Mouse (Mus musculus) CH12.LX (cell line): Measurements from ENCODE around the gene Eya4. TPM values are rescaled to one million over a fixed set of nuclear protein-coding genes. Genes with fewer than 3 reads are reported as not detected.

ENCODE experiments used
- DNase-seq: peaks from one replicate; pipeline ENCODE4 v3.0.0-alpha.2; 2013; ENCODE audit errors: extremely low read depth
- H3K27ac ChIP-seq: 2 replicates; pipeline ENCODE4 v1.5.1; 2012; ENCODE audit warnings: low read depth, mild to moderate bottlenecking, control low read depth, moderate library complexity; ENCODE audit not compliant: insufficient read depth
- H3K27me3 ChIP-seq: replicated peaks from 2 replicates; pipeline ENCODE3; 2012; ENCODE audit warnings: inconsistent platforms
- H3K36me3 ChIP-seq, 2 experiments: replicated peaks in 1 of 2; 2 replicates each; pipeline versions ENCODE3 to v1.6.1; 2012; ENCODE audit warnings: inconsistent platforms in 1 of 2, low read length in 1 of 2, mild to moderate bottlenecking in 1 of 2, mixed read lengths in 1 of 2, moderate library complexity in 1 of 2; ENCODE audit not compliant: control insufficient read depth in 1 of 2, insufficient read depth in 1 of 2
- H3K4me1 ChIP-seq, 2 experiments: 2 replicates each; pipeline ENCODE4 v1.6.1; 2012; ENCODE audit warnings: inconsistent platforms in 1 of 2, moderate library complexity in 1 of 2; ENCODE audit not compliant: insufficient read depth in 2 of 2, control insufficient read depth in 1 of 2
- H3K4me2 ChIP-seq: 2 replicates; pipeline ENCODE4 v1.6.1; 2012; ENCODE audit warnings: low read depth, mild to moderate bottlenecking, control low read depth; ENCODE audit not compliant: poor library complexity, insufficient read depth, severe bottlenecking
- H3K4me3 ChIP-seq, 3 experiments: fragments of 150-350 bp in 1 of 3; sonication (generic) in 1 of 3; replicated peaks in 1 of 3; 2 replicates each; pipeline versions ENCODE3 to v1.5.1; 2011 to 2012; ENCODE audit warnings: low read depth in 2 of 3, low read length in 2 of 3, mild to moderate bottlenecking in 2 of 3, moderate library complexity in 2 of 3, control low read depth in 1 of 3, improper control_type of control experiment in 1 of 3, inconsistent platforms in 1 of 3, mixed read lengths in 1 of 3; ENCODE audit not compliant: poor library complexity in 1 of 3
- H3K79me2 ChIP-seq: replicated peaks from 2 replicates; pipeline ENCODE4 v1.6.1; 2012; ENCODE audit warnings: mild to moderate bottlenecking, moderate library complexity; ENCODE audit not compliant: control insufficient read depth, poor library complexity, insufficient read depth, severe bottlenecking; ENCODE audit errors: extremely low read depth
- H3K9ac ChIP-seq: 2 replicates; pipeline ENCODE4 v1.6.1; 2012; ENCODE audit warnings: low read depth, mild to moderate bottlenecking, control low read depth, moderate library complexity; ENCODE audit not compliant: insufficient read depth
- H3K9me3 ChIP-seq: replicated peaks from 2 replicates; pipeline ENCODE3; 2012; ENCODE audit warnings: low read length, inconsistent platforms, mixed read lengths
- BHLHE40 ChIP-seq: IDR thresholded peaks from 2 replicates; pipeline ENCODE4 v1.6.1; 2011; ENCODE audit warnings: mild to moderate bottlenecking, low read depth, low read length, improper control_type of control experiment
- CHD1 ChIP-seq: IDR thresholded peaks from 2 replicates; pipeline ENCODE4 v1.6.1; 2012; ENCODE audit warnings: low read depth, low read length, improper control_type of control experiment, inconsistent platforms
- ELF1 ChIP-seq: IDR thresholded peaks from 2 replicates; pipeline ENCODE4 v1.6.1; 2014; ENCODE audit warnings: low read depth, mild to moderate bottlenecking, inconsistent platforms, low read length, improper control_type of control experiment
- IRF4 ChIP-seq: IDR thresholded peaks from 2 replicates; pipeline ENCODE4 v1.6.1; 2014; ENCODE audit warnings: low read depth, mild to moderate bottlenecking, inconsistent platforms, low read length, improper control_type of control experiment
- JUN ChIP-seq: IDR thresholded peaks from 2 replicates; pipeline ENCODE4 v1.6.1; 2011; ENCODE audit warnings: low read depth, mild to moderate bottlenecking, low read length, improper control_type of control experiment, moderate library complexity; ENCODE audit not compliant: insufficient read depth
- KAT2A ChIP-seq: IDR thresholded peaks from 2 replicates; pipeline ENCODE4 v1.6.1; 2012; ENCODE audit warnings: low read length, improper control_type of control experiment, inconsistent platforms; ENCODE audit not compliant: insufficient replicate concordance
- MAX ChIP-seq: IDR thresholded peaks from 2 replicates; pipeline ENCODE4 v1.6.1; 2011; ENCODE audit warnings: low read length, improper control_type of control experiment
- MAZ ChIP-seq: IDR thresholded peaks from 2 replicates; pipeline ENCODE4 v1.6.1; 2012; ENCODE audit warnings: low read depth, mild to moderate bottlenecking, inconsistent platforms, low read length, improper control_type of control experiment, moderate library complexity
- MYC ChIP-seq: IDR thresholded peaks from 2 replicates; pipeline ENCODE4 v1.6.1; 2011; ENCODE audit warnings: low read depth, mild to moderate bottlenecking, improper control_type of control experiment, low read length
- NRF1 ChIP-seq: IDR thresholded peaks from 2 replicates; pipeline ENCODE4 v1.6.1; 2014; ENCODE audit warnings: low read depth, mild to moderate bottlenecking, inconsistent platforms, low read length, improper control_type of control experiment, moderate library complexity
- PAX5 ChIP-seq: IDR thresholded peaks from 2 replicates; pipeline ENCODE4 v1.6.1; 2012; ENCODE audit warnings: low read length, inconsistent platforms, mixed read lengths
- RAD21 ChIP-seq: IDR thresholded peaks from 2 replicates; pipeline ENCODE4 v1.6.1; 2011; ENCODE audit warnings: low read depth, mild to moderate bottlenecking, low read length, improper control_type of control experiment, moderate library complexity
- RCOR1 ChIP-seq: conservative IDR thresholded peaks from 2 replicates; pipeline ENCODE4 v1.6.1; 2012; ENCODE audit warnings: low read depth, mild to moderate bottlenecking, inconsistent platforms, low read length, improper control_type of control experiment
- SIN3A ChIP-seq: IDR thresholded peaks from 2 replicates; pipeline ENCODE4 v1.6.1; 2012; ENCODE audit warnings: low read length, improper control_type of control experiment, inconsistent platforms
- TBP ChIP-seq: conservative IDR thresholded peaks from 2 replicates; pipeline ENCODE4 v1.6.1; 2011; ENCODE audit warnings: low read depth, low read length, improper control_type of control experiment
- TCF12 ChIP-seq: IDR thresholded peaks from 2 replicates; pipeline ENCODE4 v1.6.1; 2014; ENCODE audit warnings: low read depth, mild to moderate bottlenecking, inconsistent platforms, low read length, improper control_type of control experiment
- USF1 ChIP-seq: IDR thresholded peaks from 2 replicates; pipeline ENCODE4 v1.6.1; 2014; ENCODE audit warnings: low read depth, mild to moderate bottlenecking, inconsistent platforms, low read length, improper control_type of control experiment
- ZC3H11A ChIP-seq: IDR thresholded peaks from 2 replicates; pipeline ENCODE4 v1.6.1; 2012; ENCODE audit warnings: low read depth, mild to moderate bottlenecking, inconsistent platforms, low read length, improper control_type of control experiment
- ZKSCAN1 ChIP-seq: IDR thresholded peaks from 2 replicates; pipeline ENCODE4 v1.6.1; 2012; ENCODE audit warnings: low read depth, inconsistent platforms, low read length, improper control_type of control experiment, borderline replicate concordance
- ZNF384 ChIP-seq: IDR thresholded peaks from 2 replicates; pipeline ENCODE4 v1.6.1; 2012; ENCODE audit warnings: low read depth, low read length, improper control_type of control experiment, inconsistent platforms
- dilution Hi-C: fragments of 300-500 bp; cut with MboI; formaldehyde crosslinking; loops from 2 replicates; pipeline ENCODE4 v1.14.3; 2020; ENCODE audit warnings: low sequenced_read_pairs; ENCODE audit not compliant: extremely low pct_unique_long_range_greater_than_20kb, extremely low pct_ligation_motif_present
- in situ Hi-C: fragments of 300-500 bp; cut with MboI; formaldehyde crosslinking; loops from 3 replicates; pipeline ENCODE4 v1.14.3; 2019; ENCODE audit warnings: low sequenced_read_pairs, low pct_ligation_motif_present, low pct_unique_long_range_greater_than_20kb, mixed read lengths
- polyA plus RNA-seq: library from polyadenylated mRNA; unstranded; fragments of >175 nt; gene quantifications from 2 replicates; pipeline ENCODE4 v1.2.1, GENCODE M21; 2012; ENCODE audit warnings: low read depth; ENCODE audit not compliant: insufficient read length
- total RNA-seq, 2 experiments: library from RNA; depleted of rRNA; stranded (reverse); fragments of 300-350 nt in 1 of 2; fragments of >200 nt in 1 of 2; gene quantifications; 2 replicates each; pipeline ENCODE4 v1.2.3; 2012 to 2014

The Eya4 gene
- total and polyA plus RNA-seq, 3 experiments: 0.05 to 0.10 TPM; not detected in 1

DNA sequence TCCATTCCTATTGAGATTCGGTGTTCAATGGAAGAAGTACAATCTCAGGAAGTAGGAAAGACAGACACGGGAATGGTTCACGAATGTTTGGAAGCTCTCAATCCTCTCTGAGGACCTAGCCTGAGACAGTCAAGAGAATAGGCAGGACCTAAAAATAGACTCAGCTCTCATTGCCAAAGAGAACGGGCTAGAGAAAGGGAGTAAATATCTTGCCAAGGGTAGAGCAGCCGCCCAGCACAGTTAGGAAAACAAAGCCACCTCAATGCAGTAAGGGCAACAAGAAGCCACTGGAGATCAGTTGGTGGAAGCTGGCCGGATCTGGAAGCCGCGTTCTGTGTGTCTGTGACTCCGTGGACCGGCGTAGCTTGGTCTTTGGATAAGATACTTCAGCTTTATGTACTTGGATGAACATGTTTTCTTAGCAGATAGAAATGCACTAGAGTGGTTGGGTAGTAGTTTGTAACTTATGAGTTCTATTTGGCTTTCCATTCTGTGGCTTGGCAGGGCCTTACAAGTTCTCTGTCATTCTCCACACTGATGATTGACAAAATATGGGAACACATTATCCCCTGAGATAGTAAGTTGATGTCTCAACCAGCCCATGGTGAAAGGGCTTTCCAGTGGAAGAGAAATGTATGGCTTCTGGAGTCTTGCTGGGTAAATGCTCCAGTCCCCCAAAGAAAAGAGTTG, 44.1 kb upstream of the Eya4 start:
- in situ Hi-C loops: no loop called here
- no peaks in the 10 kb centered on the region for H3K9me3 ChIP-seq

DNA sequence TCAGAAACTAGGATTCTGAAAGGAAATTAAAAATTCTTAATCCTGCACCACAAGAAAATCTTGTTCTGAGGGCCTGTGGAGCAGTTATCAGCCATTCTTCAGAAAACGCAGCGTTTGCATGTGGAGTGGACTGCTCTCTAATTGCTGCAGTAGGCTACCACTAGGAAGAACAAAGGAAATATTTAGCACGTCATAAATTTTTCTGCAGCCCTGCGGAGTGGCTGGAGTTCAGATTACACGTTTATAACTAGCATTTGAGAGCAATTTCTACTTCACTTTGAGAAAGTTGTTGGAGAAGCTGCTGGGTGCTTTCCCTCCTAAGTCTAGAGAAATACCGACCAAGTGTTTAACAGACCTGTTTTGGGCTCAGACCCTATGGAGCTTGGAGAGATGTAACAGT, 43.6 kb upstream of the Eya4 start:
- in situ Hi-C loops: no loop called here
- DNase-seq: no peak
- no peaks in the 10 kb centered on the region for H3K27me3 ChIP-seq
- no peak overlapping the region for H3K27ac ChIP-seq
- H3K4me2 ChIP-seq: no peak overlapping the region
- H3K36me3 ChIP-seq: no peaks in the 10 kb centered on the region
- no peak for TF ChIP-seq USF1
- no peak for TF ChIP-seq ZC3H11A
- TF ChIP-seq, all 38 proteins: peak for 0
- H3K4me1 ChIP-seq: peaks cover 0 to 3% of the 10 kb centered on the region in 2 experiments; a peak in 1 of 4 replicates
- no peaks in the 10 kb centered on the region for H3K79me2 ChIP-seq
- no peak overlapping the region for H3K4me3 ChIP-seq
- H3K9ac ChIP-seq: no peak overlapping the region
- dilution Hi-C loops: no loop called here
- no peaks in the 10 kb centered on the region for H3K9me3 ChIP-seq

More for the DNA sequence above, 44.1 kb upstream of the Eya4 start:
- no peaks in the 10 kb centered on the region for H3K27me3 ChIP-seq
- H3K9ac ChIP-seq: no peak overlapping the region
- no peaks in the 10 kb centered on the region for H3K79me2 ChIP-seq
- peaks cover 0 to 3% of the 10 kb centered on the region in 2 experiments; a peak in 1 of 4 replicates for H3K4me1 ChIP-seq
- DNase-seq: no peak
- H3K36me3 ChIP-seq: no peaks in the 10 kb centered on the region
- dilution Hi-C loops: no loop called here
- no peak overlapping the region for H3K4me3 ChIP-seq
- no peak overlapping the region for H3K4me2 ChIP-seq
- TF ChIP-seq RAD21: no peak
- TF ChIP-seq MAZ: no peak
- TF ChIP-seq ZKSCAN1: no peak
- TF ChIP-seq MAX: no peak
- TF ChIP-seq MYC: no peak
- no peak for TF ChIP-seq TBP
- no peak for TF ChIP-seq JUN
- no peak for TF ChIP-seq RCOR1
- no peak for TF ChIP-seq SIN3A
- no peak for TF ChIP-seq BHLHE40
- no peak for TF ChIP-seq IRF4
- TF ChIP-seq CHD1: no peak
- no peak for TF ChIP-seq TCF12
- no peak for TF ChIP-seq KAT2A
- TF ChIP-seq NRF1: no peak
- TF ChIP-seq PAX5: no peak
- no peak for TF ChIP-seq ZNF384
- TF ChIP-seq ELF1: no peak
- no peak overlapping the region for H3K27ac ChIP-seq
